Comparison of ENCODE assay signal across 15 mouse cellular contexts in the genomic region with DNA sequence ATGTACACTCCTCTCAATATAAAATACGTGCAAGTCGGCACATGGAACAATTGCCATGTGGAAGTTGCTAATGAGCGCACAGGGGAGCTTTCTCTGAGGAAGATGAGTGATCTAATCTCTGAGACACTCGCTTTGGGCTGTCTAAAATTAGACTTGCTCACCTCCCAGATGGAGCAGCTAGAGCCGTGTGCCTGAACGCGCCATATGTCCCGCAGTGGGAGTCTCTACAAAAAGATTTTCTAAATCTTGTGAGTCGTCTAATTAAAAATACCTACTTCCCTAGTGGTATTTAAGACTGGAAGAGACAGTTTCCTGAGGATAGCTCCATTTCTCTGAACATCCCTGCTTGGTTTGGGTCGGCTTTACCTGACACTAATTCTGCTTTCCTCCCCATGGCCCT. TPM values are rescaled to one million over a fixed set of nuclear protein-coding genes. Genes with fewer than 3 reads are reported as not detected.
A peak's percentile ranks its signal among the peaks of the same experiment; 100 is the strongest.
DNase-seq lines count a peak whose midpoint lies in the region; ATAC-seq and TF ChIP-seq lines count a peak whose summit lies in the region.
"Had no signal": no experiment of that assay in that cellular context is flagged by ENCODE, and none has a peak within 500 bp of the region (broad histone marks: within the 10 kb centered on the region; RNA-seq: fewer than 3 reads in every experiment).

No protein-coding gene starts in this region.

- H3K4me3 ChIP-seq in heart, embryonic 10.5 days, result no peak overlapping the region
- no peak overlapping the region for H3K4me3 ChIP-seq in lung, adult 2 months (replicated peaks; ENCODE audit: extremely low read depth, low read depth, low read length)
- H3K4me3 ChIP-seq: embryonic facial prominence, embryonic 15.5 days; midbrain, embryonic 12.5 days; neural tube, embryonic 13.5 days had no signal

- TF ChIP-seq CTCF in lung, adult 2 months (IDR thresholded peaks at IDR 0.05; ENCODE audit: insufficient read depth, low read length), result no peak

- peaks cover 25% of the 10 kb centered on the region for H3K36me3 ChIP-seq in heart, embryonic 10.5 days

- peak; percentile 28 for DNase-seq in heart, embryonic 10.5 days (ENCODE audit: low spot score)
- DNase-seq in heart, adult 18-20 months, result no peak
- DNase-seq in brain, embryonic 18.5 days (ENCODE audit: low read depth, low spot score), result peak; percentile 57
- DNase-seq in cerebellum, postnatal 25 days, result peak; percentile 74 to 83
- peak; percentile 69 to 85 for DNase-seq in left cerebral cortex, adult 9 months (ENCODE audit: low spot score in 2 of 2)
- no peak for DNase-seq in neural tube, embryonic 10.5 days (ENCODE audit: extremely low spot score, low spot score)
- no peak for DNase-seq in lung, adult 2 months
- DNase-seq: adrenal gland, adult 8-10 months; gastrocnemius, postnatal 14 days had no signal

- WGBS in heart, embryonic 10.5 days, result 60% methylated on average over 10 of the region's 10 CpGs
- 72% methylated on average over 10 of the region's 10 CpGs for WGBS in lung, adult 2 months

- no peak for TF ChIP-seq POLR2A in lung, adult 2 months (IDR thresholded peaks at IDR 0.05; ENCODE audit: borderline replicate concordance, extremely low read depth, low read depth, low read length)

- no peak overlapping the region for H3K27ac ChIP-seq in heart, embryonic 10.5 days
- H3K27ac ChIP-seq: embryonic facial prominence, embryonic 15.5 days; midbrain, embryonic 12.5 days; neural tube, embryonic 13.5 days had no signal

- no peaks in the 10 kb centered on the region for H3K9me3 ChIP-seq in heart, embryonic 10.5 days
- H3K9me3 ChIP-seq: embryonic facial prominence, embryonic 15.5 days; midbrain, embryonic 12.5 days; neural tube, embryonic 13.5 days had no signal

- peaks cover 15% of the 10 kb centered on the region for H3K27me3 ChIP-seq in heart, embryonic 10.5 days (ENCODE audit: insufficient read depth, poor library complexity, severe bottlenecking)
- H3K27me3 ChIP-seq: embryonic facial prominence, embryonic 15.5 days; neural tube, embryonic 13.5 days had no signal

- H3K4me1 ChIP-seq in heart, embryonic 10.5 days, result peaks cover 17% of the 10 kb centered on the region
- H3K4me1 ChIP-seq in lung, adult 2 months (ENCODE audit: control insufficient read depth, insufficient read depth, low read length), result no peaks in the 10 kb centered on the region
- H3K4me1 ChIP-seq: midbrain, embryonic 12.5 days; neural tube, embryonic 13.5 days had no signal

- no peak for ATAC-seq in erythroblast, adult 5-6 weeks (replicated peaks; ENCODE audit: low FRiP score, poor library complexity, severe bottlenecking)
- ATAC-seq: lung, postnatal 0 days had no signal

RNA-seq across cellular contexts. Expression of gene Meltf, which starts 2.2 kb away (rescaled TPM):
- polyA plus RNA-seq in heart, embryonic 10.5 days (2016; fragmentation: Nextera tagmentation; extraction: Ambion mirVana), result 0.09 and 0.34 TPM in 2 replicates
- total RNA-seq in heart, adult 18-20 months (2021), result under 1 TPM in 1 of 2 experiments, not detected in 1; 0.08 TPM
- 0.09 and 0.28 TPM in 2 replicates for polyA plus RNA-seq in lung, adult 2 months (2012; rRNA removed)
- total RNA-seq in erythroblast, adult 5-6 weeks (2015; ENCODE audit: low replicate concordance), result not detected in 2 replicates
- total RNA-seq in erythroblast, adult 5-6 weeks (2017; ENCODE audit: low replicate concordance), result not detected in 2 replicates
- total RNA-seq: adrenal gland, adult 8-10 months; liver, adult 2 months had no signal
- polyA plus RNA-seq: liver, adult 2 months; lung, postnatal 0 days had no signal

RNA-seq across cellular contexts. Expression of gene Pigz, which starts 57.3 kb away (rescaled TPM):
- polyA plus RNA-seq in heart, embryonic 10.5 days (2016; fragmentation: Nextera tagmentation; extraction: Ambion mirVana), result 0.27 and 0.79 TPM in 2 replicates
- 1 to 10 TPM; 2.2 to 3.5 TPM for total RNA-seq in heart, adult 18-20 months (2021)
- 4.8 and 5.5 TPM in 2 replicates for polyA plus RNA-seq in lung, adult 2 months (2012; rRNA removed)
- 1.9 TPM in 1 of 2 replicates, not detected in the other for total RNA-seq in erythroblast, adult 5-6 weeks (2015; ENCODE audit: low replicate concordance)
- 0.09 and 0.98 TPM in 2 replicates for total RNA-seq in erythroblast, adult 5-6 weeks (2017; ENCODE audit: low replicate concordance)

Comparison
In these comparisons a context has a peak if more than half of its experiments do, and no peak if none do; other contexts are left out.
1. DNase-seq: peak in heart, embryonic 10.5 days (single experiment), brain, embryonic 18.5 days (single experiment), cerebellum, postnatal 25 days (2 of 2) and left cerebral cortex, adult 9 months (2 of 2); none in heart, adult 18-20 months (0 of 2), neural tube, embryonic 10.5 days (single experiment) and lung, adult 2 months (single experiment).